Mouse (Mus musculus) lung, postnatal 0 days (tissue): Measurements from ENCODE around the gene Rassf1.

Experiments
- CTCF ChIP-seq: IDR thresholded peaks from 2 replicates; pipeline ENCODE4 v1.5.1; 2016; ENCODE audit warnings: antibody characterized with exemption, mild to moderate bottlenecking
- EP300 ChIP-seq: IDR thresholded peaks from 2 replicates; pipeline ENCODE4 v1.6.1; 2016; ENCODE audit warnings: antibody characterized with exemption, mild to moderate bottlenecking, control low read depth

GRCm38 (mm10) chr9:107607653-107608245, 56.4 kb downstream of the Rassf1 start:
- TF ChIP-seq EP300: peak; percentile 37; the same call in 1 of the 2 replicates
- no peak; the same call in 1 of the 2 replicates for TF ChIP-seq CTCF
